Mouse (Mus musculus): ENCODE results near the gene Fbxw8.

DNA sequence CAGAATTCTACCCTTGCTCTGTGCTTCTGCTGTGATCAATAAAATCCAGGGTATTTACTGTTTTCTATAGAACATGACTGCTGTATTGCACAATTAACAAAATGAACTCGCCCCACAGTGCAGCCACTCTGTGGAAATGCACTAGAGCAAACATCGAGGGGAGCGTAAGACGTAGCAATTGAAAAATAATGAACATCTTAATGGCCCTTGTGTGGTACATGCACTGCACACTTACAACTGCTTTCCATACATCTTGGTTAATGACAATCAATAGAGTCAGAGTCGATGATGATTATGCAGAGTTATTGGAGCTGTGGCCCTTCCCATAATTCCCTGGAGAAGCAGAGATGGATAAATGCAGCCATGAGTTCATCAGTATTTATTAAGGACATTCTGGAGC, 36.3 kb downstream of the Fbxw8 start:
- TF ChIP-seq CTCF (IDR thresholded peaks at IDR 0.05; ENCODE audit: low read depth) (no peak), EP300 (IDR thresholded peaks at IDR 0.05; ENCODE audit: low read depth) (no peak)
